Mouse (Mus musculus) midbrain, embryonic 11.5 days (tissue): ENCODE measurements around the gene Hnrnpa2b1. TPM values are rescaled to one million over a fixed set of nuclear protein-coding genes. Genes with fewer than 3 reads are reported as not detected.
"Not testable (repeated sequence)": the region's sequence is repeated elsewhere in the genome, so short reads cannot be mapped to it uniquely, and the experiment has no call there.

Experiments used
- ATAC-seq: fragments of 200-750 bp; cut with Nextera tagmentation; 2 replicates; pipeline ENCODE4 v1.8.0; 2017; ENCODE audit warnings: moderate TSS enrichment, moderate library complexity; ENCODE audit not compliant: low FRiP score
- DNase-seq: peaks from one replicate; pipeline ENCODE4 v3.0.0; 2015; ENCODE audit warnings: low spot score; ENCODE audit errors: missing footprints
- H3K27ac ChIP-seq: fragments of 300-500 bp; sonication (generic); 2 replicates; pipeline ENCODE4 v1.5.1; 2014; ENCODE audit warnings: low read depth, low read length
- H3K27me3 ChIP-seq: fragments of 300-500 bp; sonication (generic); 2 replicates; pipeline ENCODE4 v1.6.1; 2014; ENCODE audit warnings: mild to moderate bottlenecking, low read length, moderate library complexity, mixed read lengths; ENCODE audit not compliant: control insufficient read depth, insufficient read depth
- H3K36me3 ChIP-seq: fragments of 300-500 bp; sonication (generic); 2 replicates; pipeline ENCODE4 v1.6.1; 2014; ENCODE audit warnings: mild to moderate bottlenecking, low read length, moderate library complexity, mixed read lengths; ENCODE audit not compliant: control insufficient read depth, insufficient read depth
- H3K4me1 ChIP-seq: fragments of 300-500 bp; sonication (generic); 2 replicates; pipeline ENCODE4 v1.6.1; 2014; ENCODE audit warnings: low read length; ENCODE audit not compliant: control insufficient read depth, insufficient read depth
- H3K4me2 ChIP-seq: fragments of 300-500 bp; sonication (generic); 2 replicates; pipeline ENCODE4 v1.6.1; 2014; ENCODE audit warnings: mild to moderate bottlenecking, moderate library complexity
- H3K4me3 ChIP-seq: fragments of 300-500 bp; sonication (generic); 2 replicates; pipeline ENCODE4 v1.5.1; 2014; ENCODE audit warnings: low read depth, low read length
- H3K9ac ChIP-seq: fragments of 300-500 bp; sonication (generic); 2 replicates; pipeline ENCODE4 v1.6.1; 2014; ENCODE audit warnings: low read length
- H3K9me3 ChIP-seq: fragments of 300-500 bp; sonication (generic); 2 replicates; pipeline ENCODE4 v1.6.1; 2016; ENCODE audit warnings: low read length; ENCODE audit not compliant: control insufficient read depth
- WGBS: fragments of 180-500 bp; shearing (Covaris S2); extraction: QIAGEN DNeasy Blood & Tissue Kit; methylation state at CpG from one replicate; pipeline ENCODE4 v1.1.7; 2014; 5-methylcytosine and 5-hydroxymethylcytosine counted together
- polyA plus RNA-seq: library from polyadenylated mRNA; unstranded; fragments of >200 nt; fragmentation: Nextera tagmentation; extraction: Ambion mirVana; gene quantifications from 2 replicates; pipeline ENCODE4 v1.2.1, GENCODE M21; 2014

The Hnrnpa2b1 gene
- polyA plus RNA-seq, 1 experiment from 2014 or later: 1,654 TPM

DNA sequence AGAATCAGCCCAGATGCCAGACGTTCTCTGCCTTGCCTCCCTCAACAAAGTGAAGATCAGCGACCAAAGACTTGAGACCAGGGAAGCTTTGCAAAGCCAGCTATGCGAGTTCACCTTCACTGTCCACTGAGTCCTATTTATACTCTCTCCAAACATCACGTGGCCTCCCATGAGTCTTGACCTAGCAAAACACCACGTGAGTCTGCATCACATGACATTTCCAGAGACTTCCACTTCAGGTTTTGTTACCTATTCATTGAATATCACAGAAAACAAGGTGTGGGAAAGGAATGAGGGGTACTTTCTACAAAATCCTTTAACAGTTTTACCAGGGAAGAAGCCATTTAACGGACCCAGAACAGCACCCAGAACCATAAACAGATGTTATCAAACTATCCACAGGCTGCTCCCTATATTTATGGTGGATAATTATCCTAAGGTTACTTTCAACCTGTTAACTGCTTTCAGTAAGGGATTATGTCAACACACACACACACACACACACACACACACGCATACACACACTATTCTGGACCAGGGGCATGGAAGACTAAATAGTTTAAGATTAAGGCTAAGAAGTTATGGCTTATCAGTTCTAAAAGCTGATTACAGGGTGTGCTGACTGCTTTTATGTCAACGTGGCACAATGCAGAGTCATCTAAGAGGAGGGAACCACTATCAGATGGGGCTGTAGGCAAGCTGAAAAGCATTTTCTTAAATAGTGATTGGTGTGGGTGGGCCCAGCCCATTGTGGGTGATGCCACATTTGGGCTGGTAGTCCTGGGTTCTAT lies 27.8 kb upstream of the Hnrnpa2b1 start:
- 79% methylated on average over 8 of the region's 8 CpGs for WGBS
- no peak overlapping the region for H3K4me2 ChIP-seq

DNA sequence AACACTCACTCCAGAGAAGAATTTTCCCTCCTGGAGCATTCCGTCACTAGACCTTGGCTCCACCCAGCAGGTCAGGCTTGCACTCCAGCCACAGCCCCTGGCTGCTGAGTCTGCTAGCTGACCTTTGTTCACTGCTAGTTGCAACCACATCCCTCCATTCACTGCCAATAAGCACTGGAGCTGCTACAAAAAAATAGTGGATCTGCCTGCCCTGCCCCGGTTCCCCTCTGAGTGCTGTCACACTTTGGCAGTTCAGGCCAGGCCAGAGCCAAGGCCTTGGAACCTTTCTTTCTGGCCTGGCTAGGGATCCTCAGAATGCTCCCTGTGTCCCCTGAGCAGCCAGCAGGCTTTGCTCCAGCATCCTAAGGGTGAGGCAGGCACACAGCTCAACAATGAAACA lies 20.1 kb upstream of the Hnrnpa2b1 start:
- Histone ChIP-seq H3K27ac (no peak overlapping the region), H3K9me3 (0 out of 2 replicates have a peak, but pooled peaks cover 2% of the 10 kb centered on the region), H3K9ac (no peak overlapping the region), H3K4me1 (no peaks in the 10 kb centered on the region), H3K27me3 (no peaks in the 10 kb centered on the region), H3K4me2 (no peak overlapping the region), H3K36me3 (no peaks in the 10 kb centered on the region), H3K4me3 (no peak overlapping the region)
- DNase-seq (peak; percentile 69), ATAC-seq (no peak)
- WGBS: 75% methylated on average over 2 of the region's 2 CpGs

More for the DNA sequence above, 27.8 kb upstream of the Hnrnpa2b1 start:
- Histone ChIP-seq H3K9me3 (no peaks in the 10 kb centered on the region), H3K27ac (no peak overlapping the region), H3K4me1 (no peaks in the 10 kb centered on the region), H3K9ac (no peak overlapping the region), H3K36me3 (no peaks in the 10 kb centered on the region), H3K4me3 (no peak overlapping the region), H3K27me3 (no peaks in the 10 kb centered on the region)
- DNase-seq (peak; percentile 79), ATAC-seq (no peak)

DNA sequence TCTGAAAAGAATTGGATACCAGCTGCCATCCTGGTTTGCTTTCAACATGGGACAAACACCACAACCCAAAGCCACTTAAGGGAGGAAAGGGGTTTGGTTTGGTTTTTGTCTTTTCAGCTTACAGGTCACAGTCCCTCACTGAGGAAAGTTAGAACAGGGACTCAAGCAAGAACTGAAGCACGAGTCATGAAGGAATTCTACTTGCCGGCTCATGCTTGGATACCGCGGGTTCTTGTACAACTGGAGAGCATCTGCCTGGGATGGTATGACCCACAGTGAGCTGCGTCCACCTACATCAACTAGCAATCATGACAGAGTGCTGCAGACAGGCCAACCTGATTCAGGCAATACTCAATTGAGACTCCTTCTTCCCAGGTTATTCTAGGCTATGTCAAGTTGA lies 17.0 kb upstream of the Hnrnpa2b1 start:
- Histone ChIP-seq H3K4me2 (no peak overlapping the region), H3K9me3 (0 out of 2 replicates have a peak, but pooled peaks cover 2% of the 10 kb centered on the region), H3K27me3 (no peaks in the 10 kb centered on the region), H3K27ac (no peak overlapping the region), H3K4me1 (no peaks in the 10 kb centered on the region), H3K9ac (no peak overlapping the region), H3K4me3 (no peak overlapping the region), H3K36me3 (peaks cover 3% of the 10 kb centered on the region)
- WGBS: 93% methylated on average over 5 of the region's 5 CpGs
- DNase-seq (peak; percentile 81), ATAC-seq (no peak)

- H3K27me3 ChIP-seq: no peaks in the 10 kb centered on the region
- no peak overlapping the region for H3K27ac ChIP-seq
- no peak overlapping the region for H3K4me2 ChIP-seq
- no peak overlapping the region for H3K9ac ChIP-seq
- no peaks in the 10 kb centered on the region for H3K4me1 ChIP-seq
- 78% methylated on average over 7 of the region's 7 CpGs for WGBS
- H3K36me3 ChIP-seq: peaks cover 8% of the 10 kb centered on the region
- H3K4me3 ChIP-seq: no peak overlapping the region
- DNase-seq (peak; percentile 59), ATAC-seq (no peak)
- H3K9me3 ChIP-seq: 0 out of 2 replicates have a peak, but pooled peaks cover 2% of the 10 kb centered on the region
Measured at GRCm38 (mm10) chr6:51486076-51486710, 16.5 kb upstream of the Hnrnpa2b1 start.

DNA sequence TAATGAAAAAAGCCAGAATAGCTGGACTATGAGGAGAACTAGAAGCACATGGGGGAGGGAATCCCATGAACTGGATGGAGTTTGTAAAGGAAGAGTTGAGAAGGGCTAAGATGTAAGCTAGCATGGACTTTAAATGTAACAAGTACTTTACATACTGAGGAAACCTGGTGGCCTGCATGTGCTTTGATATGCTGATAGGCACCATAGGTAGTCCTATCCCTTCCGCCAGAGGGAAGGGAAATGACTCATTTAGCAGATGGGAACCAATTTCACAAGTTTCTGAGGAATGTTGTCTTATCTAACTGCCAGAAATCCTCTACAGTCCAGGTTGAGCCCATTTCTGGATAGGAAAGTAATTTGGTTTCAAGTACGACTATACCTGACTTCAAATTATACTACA lies 16.0 kb upstream of the Hnrnpa2b1 start:
- DNase-seq: peak; percentile 79
- no peaks in the 10 kb centered on the region for H3K27me3 ChIP-seq
- 69% methylated on average over 2 of the region's 2 CpGs for WGBS
- H3K4me3 ChIP-seq: no peak overlapping the region
- no peak overlapping the region for H3K4me2 ChIP-seq
- H3K9ac ChIP-seq: no peak overlapping the region
- 0 out of 2 replicates have a peak, but pooled peaks cover 2% of the 10 kb centered on the region for H3K9me3 ChIP-seq
- ATAC-seq: no peak
- H3K4me1 ChIP-seq: no peaks in the 10 kb centered on the region
- H3K36me3 ChIP-seq: peaks cover 8% of the 10 kb centered on the region
- H3K27ac ChIP-seq: no peak overlapping the region

DNA sequence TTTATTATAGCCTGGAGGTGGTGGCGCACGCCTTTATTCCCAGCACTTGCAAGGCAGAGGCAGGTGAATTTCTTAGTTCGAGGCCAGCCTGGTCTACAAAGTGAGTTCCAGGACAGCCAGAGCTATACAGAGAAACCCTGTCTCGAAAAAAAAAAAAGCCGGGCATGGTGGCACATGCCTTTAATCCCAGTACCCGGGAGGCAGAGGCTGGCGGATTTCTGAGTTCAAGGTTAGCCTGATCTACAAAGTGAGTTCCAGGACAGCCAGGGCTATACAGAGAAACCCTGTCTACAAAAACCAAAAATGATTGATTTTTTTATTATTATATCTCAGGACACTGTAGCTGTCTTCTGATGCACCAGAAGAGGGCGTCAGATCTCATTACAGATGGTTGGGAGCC lies 14.9 kb upstream of the Hnrnpa2b1 start:
- ATAC-seq, H3K9me3 ChIP-seq, H3K27ac ChIP-seq, H3K4me3 ChIP-seq, H3K9ac ChIP-seq, H3K27me3 ChIP-seq, H3K4me2 ChIP-seq, H3K4me1 ChIP-seq: not testable (repeated sequence)
- 90% methylated on average over 8 of the region's 8 CpGs for WGBS
- peak; percentile 75 for DNase-seq
- peaks cover 10% of the 10 kb centered on the region for H3K36me3 ChIP-seq

- DNase-seq (peak; percentile 66), ATAC-seq (no peak)
- Histone ChIP-seq H3K9ac (no peak overlapping the region), H3K4me1 (no peaks in the 10 kb centered on the region), H3K36me3 (peaks cover 15% of the 10 kb centered on the region), H3K4me3 (no peak overlapping the region), H3K9me3 (0 out of 2 replicates have a peak, but pooled peaks cover 2% of the 10 kb centered on the region), H3K27me3 (no peaks in the 10 kb centered on the region), H3K27ac (no peak overlapping the region), H3K4me2 (no peak overlapping the region)
- WGBS: 93% methylated on average over 3 of the region's 3 CpGs
Measured at GRCm38 (mm10) chr6:51483861-51484260, 14.2 kb upstream of the Hnrnpa2b1 start.

- H3K4me3 ChIP-seq: no peak overlapping the region
- WGBS: 97% methylated on average over 8 of the region's 8 CpGs
- H3K27ac ChIP-seq: no peak overlapping the region
- H3K4me2 ChIP-seq: no peak overlapping the region
- DNase-seq (peak; percentile 69), ATAC-seq (no peak)
- no peaks in the 10 kb centered on the region for H3K27me3 ChIP-seq
- H3K36me3 ChIP-seq: peaks cover 22% of the 10 kb centered on the region
- no peaks in the 10 kb centered on the region for H3K9me3 ChIP-seq
- H3K4me1 ChIP-seq: no peaks in the 10 kb centered on the region
- no peak overlapping the region for H3K9ac ChIP-seq
Measured at GRCm38 (mm10) chr6:51481548-51481947, 11.9 kb upstream of the Hnrnpa2b1 start.

GRCm38 (mm10) chr6:51479136-51479731 lies 9.5 kb upstream of the Hnrnpa2b1 start:
- H3K27me3 ChIP-seq: no peaks in the 10 kb centered on the region
- DNase-seq (peak; percentile 83), ATAC-seq (no peak)
- H3K9ac ChIP-seq: no peak overlapping the region
- H3K4me2 ChIP-seq: no peak overlapping the region
- peaks cover 26% of the 10 kb centered on the region for H3K36me3 ChIP-seq
- H3K4me1 ChIP-seq: no peaks in the 10 kb centered on the region
- WGBS: 93% methylated on average over 4 of the region's 4 CpGs
- H3K27ac ChIP-seq: no peak overlapping the region
- no peak overlapping the region for H3K4me3 ChIP-seq
- H3K9me3 ChIP-seq: no peaks in the 10 kb centered on the region
